Mouse (Mus musculus) CH12F3 (cell line): ENCODE data around the gene Vangl2.

ENCODE experiments used
- in situ Hi-C: fragments of 300-500 bp; cut with MboI; formaldehyde crosslinking; loops from 2 replicates; pipeline ENCODE4 v1.14.3; 2020; ENCODE audit warnings: low sequenced_read_pairs

The Vangl2 gene

GRCm38 (mm10) chr1:171970854-171971586, 57.2 kb downstream of the Vangl2 start:
- in situ Hi-C loops, result no loop called here

- in situ Hi-C loops, result no loop called here
Measured at GRCm38 (mm10) chr1:171969221-171969620, 59.0 kb downstream of the Vangl2 start.

- in situ Hi-C loops, result no loop called here
Measured at GRCm38 (mm10) chr1:171966054-171966790, 62.0 kb downstream of the Vangl2 start.

GRCm38 (mm10) chr1:171963613-171964012, 64.6 kb downstream of the Vangl2 start:
- in situ Hi-C loops, result no loop called here

GRCm38 (mm10) chr1:171961704-171962103, 66.5 kb downstream of the Vangl2 start:
- in situ Hi-C loops, result no loop called here

- in situ Hi-C loops, result no loop called here
Measured at GRCm38 (mm10) chr1:171960726-171961125, 67.5 kb downstream of the Vangl2 start.

GRCm38 (mm10) chr1:171957411-171957810, 70.8 kb downstream of the Vangl2 start:
- in situ Hi-C loops, result no loop called here

GRCm38 (mm10) chr1:171955071-171955470, 73.2 kb downstream of the Vangl2 start:
- in situ Hi-C loops, result no loop called here
